ENCODE assay signal across 15 mouse cellular contexts in genomic region chr14:75235552-75235951, GRCm38 (mm10). TPM values are rescaled to one million over a fixed set of nuclear protein-coding genes. Genes with fewer than 3 reads are reported as not detected.
A peak's percentile ranks its signal among the peaks of the same experiment; 100 is the strongest.
DNase-seq lines count a peak whose midpoint lies in the region; ATAC-seq lines count a peak whose summit lies in the region.
"Had no signal": no experiment of that assay in that cellular context is flagged by ENCODE, and none has a peak within 500 bp of the region (broad histone marks: within the 10 kb centered on the region; RNA-seq: fewer than 3 reads in every experiment).

No protein-coding gene starts in this region.

- peak overlapping the region; percentile 46; the same call in 1 of the 2 replicates for H3K9ac ChIP-seq in forebrain, embryonic 13.5 days
- no peak overlapping the region for H3K9ac ChIP-seq in hindbrain, embryonic 15.5 days
- H3K9ac ChIP-seq in neural tube, embryonic 11.5 days (ENCODE audit: low read length), result no peak overlapping the region
- H3K9ac ChIP-seq: liver, embryonic 12.5 days had no signal

- peak overlapping the region; percentile 51 for H3K4me2 ChIP-seq in forebrain, embryonic 13.5 days
- peak overlapping the region; percentile 41 for H3K4me2 ChIP-seq in hindbrain, embryonic 15.5 days
- no peak overlapping the region for H3K4me2 ChIP-seq in neural tube, embryonic 11.5 days (ENCODE audit: low read depth)
- H3K4me2 ChIP-seq: liver, embryonic 12.5 days had no signal

- DNase-seq in embryo, embryonic 10.5 days (ENCODE audit: low spot score), result peak; percentile 3
- no peak for DNase-seq in embryo, embryonic 9.5 days (ENCODE audit: extremely low spot score)
- peak; percentile 17 for DNase-seq in neural tube, embryonic 11.5 days (ENCODE audit: low spot score)
- DNase-seq in lung, adult 18-20 months, result no peak
- no peak for DNase-seq in left cerebral cortex, adult 11 months (ENCODE audit: low spot score)
- no peak for DNase-seq in lung, postnatal 10 days
- DNase-seq: cerebellum, adult 2 months; heart, postnatal 14 days had no signal

- no peaks in the 10 kb centered on the region for H3K9me3 ChIP-seq in forebrain, embryonic 13.5 days (replicated peaks)
- no peaks in the 10 kb centered on the region for H3K9me3 ChIP-seq in hindbrain, embryonic 15.5 days
- no peaks in the 10 kb centered on the region for H3K9me3 ChIP-seq in neural tube, embryonic 11.5 days (ENCODE audit: control insufficient read depth, low read length)
- H3K9me3 ChIP-seq: liver, embryonic 12.5 days had no signal

- no peak overlapping the region for H3K4me3 ChIP-seq in forebrain, embryonic 13.5 days
- no peak overlapping the region for H3K4me3 ChIP-seq in hindbrain, embryonic 15.5 days
- H3K4me3 ChIP-seq in neural tube, embryonic 11.5 days (ENCODE audit: low read depth, low read length), result no peak overlapping the region
- H3K4me3 ChIP-seq: liver, embryonic 12.5 days had no signal

- 27% methylated on average over 8 of the region's 8 CpGs for WGBS in forebrain, embryonic 13.5 days
- 62% methylated on average over 8 of the region's 8 CpGs for WGBS in hindbrain, embryonic 15.5 days
- whole genome bisulfite sequencing in neural tube, embryonic 11.5 days, result 73% methylated on average over 8 of the region's 8 CpGs

- ATAC-seq in forebrain, embryonic 13.5 days, result peak; percentile 48
- peak; percentile 34; the same call in 1 of the 2 replicates for ATAC-seq in hindbrain, embryonic 15.5 days (ENCODE audit: low FRiP score, low read depth)
- ATAC-seq in neural tube, embryonic 11.5 days (ENCODE audit: insufficient read depth, low FRiP score, low TSS enrichment), result peak; percentile 28; the same call in 1 of the 2 replicates
- ATAC-seq: intestine, embryonic 16.5 days; liver, embryonic 12.5 days; lung, postnatal 0 days; Patski had no signal

- H3K4me1 ChIP-seq in forebrain, embryonic 13.5 days, result peaks cover 38% of the 10 kb centered on the region
- H3K4me1 ChIP-seq in hindbrain, embryonic 15.5 days (replicated peaks), result peaks cover 15% of the 10 kb centered on the region
- H3K4me1 ChIP-seq in neural tube, embryonic 11.5 days (ENCODE audit: control insufficient read depth, insufficient read depth, low read length), result 0 out of 2 replicates have a peak, but pooled peaks cover 2% of the 10 kb centered on the region

- no peaks in the 10 kb centered on the region for H3K27me3 ChIP-seq in forebrain, embryonic 13.5 days
- 0 out of 2 replicates have a peak, but pooled peaks cover 3% of the 10 kb centered on the region for H3K27me3 ChIP-seq in hindbrain, embryonic 15.5 days
- H3K27me3 ChIP-seq in neural tube, embryonic 11.5 days (ENCODE audit: control insufficient read depth, insufficient read depth, low read length), result no peaks in the 10 kb centered on the region
- H3K27me3 ChIP-seq: CH12.LX; liver, embryonic 12.5 days had no signal

- no peaks in the 10 kb centered on the region for H3K36me3 ChIP-seq in forebrain, embryonic 13.5 days (ENCODE audit: poor library complexity, severe bottlenecking)
- no peaks in the 10 kb centered on the region for H3K36me3 ChIP-seq in hindbrain, embryonic 15.5 days
- no peaks in the 10 kb centered on the region for H3K36me3 ChIP-seq in neural tube, embryonic 11.5 days (ENCODE audit: control insufficient read depth, insufficient read depth, low read length)
- H3K36me3 ChIP-seq: liver, embryonic 12.5 days had no signal

- peak overlapping the region; percentile 95 for H3K27ac ChIP-seq in forebrain, embryonic 13.5 days
- peak overlapping the region; percentile 43 for H3K27ac ChIP-seq in hindbrain, embryonic 15.5 days (replicated peaks)
- peak overlapping the region; percentile 60; the same call in 1 of the 2 replicates for H3K27ac ChIP-seq in neural tube, embryonic 11.5 days (ENCODE audit: low read depth, low read length)
- H3K27ac ChIP-seq: liver, embryonic 12.5 days had no signal

RNA-seq across cellular contexts. Expression of gene Cpb2, which starts 6.5 kb away (rescaled TPM):
- 0.19 and 0.28 TPM in 2 replicates for polyA plus RNA-seq in forebrain, embryonic 13.5 days (2015; fragmentation: Nextera tagmentation; extraction: Ambion mirVana)
- not detected in 2 replicates for polyA plus RNA-seq in hindbrain, embryonic 15.5 days (2015; fragmentation: Nextera tagmentation; extraction: Ambion mirVana)
- polyA plus RNA-seq in neural tube, embryonic 11.5 days (2014; fragmentation: Nextera tagmentation; extraction: Ambion mirVana), result 0.16 TPM in 1 of 2 replicates, not detected in the other
- polyA plus RNA-seq: cerebellum, adult 2 months; lung, postnatal 0 days; Patski had no signal

RNA-seq across cellular contexts. Expression of gene Zc3h13, which starts 48.6 kb away (rescaled TPM):
- polyA plus RNA-seq in forebrain, embryonic 13.5 days (2015; fragmentation: Nextera tagmentation; extraction: Ambion mirVana), result 51.5 and 52.0 TPM in 2 replicates
- 44.2 TPM in 2 replicates for polyA plus RNA-seq in hindbrain, embryonic 15.5 days (2015; fragmentation: Nextera tagmentation; extraction: Ambion mirVana)
- 35.1 and 36.1 TPM in 2 replicates for polyA plus RNA-seq in neural tube, embryonic 11.5 days (2014; fragmentation: Nextera tagmentation; extraction: Ambion mirVana)

Comparison
In these comparisons a context has a peak if more than half of its experiments do, and no peak if none do; other contexts are left out.
1. DNase-seq: peak in embryo, embryonic 10.5 days (single experiment) and neural tube, embryonic 11.5 days (single experiment); none in embryo, embryonic 9.5 days (single experiment), lung, adult 18-20 months (0 of 2), left cerebral cortex, adult 11 months (single experiment) and lung, postnatal 10 days (single experiment).
2. H3K27ac ChIP-seq: peak in every context shown above with its lines; median percentile 95 in forebrain, embryonic 13.5 days; 60 in neural tube, embryonic 11.5 days; 43 in hindbrain, embryonic 15.5 days.
3. Peak in every context shown above with its lines, with median percentiles within 50 percentile points of each other: ATAC-seq.